Mouse (Mus musculus) neural tube, embryonic 15.5 days (tissue): ENCODE data around the gene Npas1. TPM values are rescaled to one million over a fixed set of nuclear protein-coding genes. Genes with fewer than 3 reads are reported as not detected.

Experiments
- ATAC-seq: fragments of 200-750 bp; cut with Nextera tagmentation; 2 replicates; pipeline ENCODE4 v1.8.0; 2017; ENCODE audit warnings: mild to moderate bottlenecking, moderate TSS enrichment, moderate library complexity; ENCODE audit not compliant: low FRiP score
- H3K27ac ChIP-seq: fragments of 300-500 bp; sonication (generic); replicated peaks from 2 replicates; pipeline ENCODE4 v1.5.1; 2015; ENCODE audit warnings: mild to moderate bottlenecking, inconsistent platforms
- H3K27me3 ChIP-seq: fragments of 300-500 bp; sonication (generic); replicated peaks from 2 replicates; pipeline ENCODE4 v1.6.1; 2015; ENCODE audit warnings: inconsistent platforms
- H3K36me3 ChIP-seq: fragments of 300-500 bp; sonication (generic); 2 replicates; pipeline ENCODE4 v1.6.1; 2015; ENCODE audit warnings: inconsistent platforms
- H3K4me1 ChIP-seq: fragments of 300-500 bp; sonication (generic); 2 replicates; pipeline ENCODE4 v1.6.1; 2015; ENCODE audit warnings: inconsistent platforms
- H3K4me2 ChIP-seq: fragments of 300-500 bp; sonication (generic); 2 replicates; pipeline ENCODE4 v1.6.1; 2015; ENCODE audit warnings: inconsistent platforms, mild to moderate bottlenecking, moderate library complexity
- H3K4me3 ChIP-seq: fragments of 300-500 bp; sonication (generic); replicated peaks from 2 replicates; pipeline ENCODE4 v1.5.1; 2015; ENCODE audit warnings: mild to moderate bottlenecking, inconsistent platforms
- H3K9ac ChIP-seq: fragments of 300-500 bp; sonication (generic); replicated peaks from 2 replicates; pipeline ENCODE4 v1.6.1; 2015; ENCODE audit warnings: mild to moderate bottlenecking, inconsistent platforms
- H3K9me3 ChIP-seq: fragments of 300-500 bp; sonication (generic); replicated peaks from 2 replicates; pipeline ENCODE4 v1.6.1; 2016; ENCODE audit warnings: inconsistent platforms
- WGBS: fragments of 180-500 bp; shearing (Covaris S2); methylation state at CpG from one replicate; pipeline ENCODE4 v1.1.7; 2015; ENCODE audit warnings: mixed read lengths; 5-methylcytosine and 5-hydroxymethylcytosine counted together
- polyA plus RNA-seq: library from polyadenylated mRNA; unstranded; fragments of >200 nt; fragmentation: Nextera tagmentation; extraction: Ambion mirVana; gene quantifications from 2 replicates; pipeline ENCODE4 v1.2.1, GENCODE M21; 2015

Gene Npas1
- polyA plus RNA-seq, 1 experiment from 2014 or later: 3.8 TPM

DNA sequence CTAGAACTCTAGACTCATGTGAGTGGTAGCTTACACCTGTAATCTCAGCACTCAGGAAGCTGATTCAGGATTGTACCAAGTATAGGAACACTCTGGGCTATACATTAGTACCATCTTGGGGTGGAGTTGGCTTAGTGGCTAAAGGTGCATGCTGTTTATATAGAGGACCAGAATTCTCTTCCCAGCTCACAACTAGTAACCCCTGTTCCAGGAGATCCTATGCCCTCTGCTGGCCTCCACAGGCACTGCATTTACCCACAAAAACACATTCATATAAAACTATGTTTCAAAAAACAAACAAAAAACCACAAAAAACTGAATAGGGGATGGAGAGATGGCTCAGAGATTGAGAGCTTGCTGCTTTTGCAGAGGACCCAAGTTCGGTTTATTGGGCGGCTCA lies 15.8 kb upstream of the Npas1 start:
- Histone ChIP-seq H3K4me3 (no peak overlapping the region), H3K27ac (no peak overlapping the region), H3K36me3 (peaks cover 31% of the 10 kb centered on the region), H3K27me3 (no peaks in the 10 kb centered on the region), H3K9ac (no peak overlapping the region), H3K4me1 (no peaks in the 10 kb centered on the region), H3K9me3 (no peaks in the 10 kb centered on the region), H3K4me2 (no peak overlapping the region)
- ATAC-seq: no peak
- 51% methylated on average over 2 of the region's 2 CpGs for WGBS

DNA sequence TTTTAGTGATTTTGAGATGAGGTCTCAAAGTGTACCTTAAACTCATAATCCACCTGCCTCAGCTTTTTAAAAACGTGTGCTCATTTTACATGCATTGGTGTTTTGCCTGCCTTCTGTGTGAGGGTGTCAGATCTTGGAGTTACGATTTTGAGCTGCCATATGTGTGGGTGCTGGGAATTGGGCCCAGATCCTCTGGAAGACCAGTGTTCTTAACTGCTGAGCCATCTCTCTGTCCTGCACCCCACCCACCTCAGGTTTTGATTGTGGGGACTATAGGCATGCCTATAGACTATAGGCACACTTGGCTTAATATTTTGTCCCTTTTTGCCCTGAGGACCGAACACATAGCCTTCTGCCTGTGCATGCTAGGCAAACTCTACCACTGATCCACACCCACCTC lies 14.7 kb upstream of the Npas1 start:
- Histone ChIP-seq H3K36me3 (peaks cover 20% of the 10 kb centered on the region), H3K27ac (no peak overlapping the region), H3K9me3 (no peaks in the 10 kb centered on the region), H3K9ac (no peak overlapping the region), H3K4me1 (no peaks in the 10 kb centered on the region), H3K27me3 (no peaks in the 10 kb centered on the region), H3K4me3 (no peak overlapping the region), H3K4me2 (no peak overlapping the region)
- 65% methylated on average over 3 of the region's 3 CpGs for WGBS
- ATAC-seq: no peak

- Histone ChIP-seq H3K27ac (no peak overlapping the region), H3K27me3 (no peaks in the 10 kb centered on the region), H3K4me2 (no peak overlapping the region), H3K36me3 (peaks cover 15% of the 10 kb centered on the region), H3K9me3 (no peaks in the 10 kb centered on the region), H3K4me3 (no peak overlapping the region), H3K9ac (no peak overlapping the region), H3K4me1 (no peaks in the 10 kb centered on the region)
- WGBS: 32% methylated on average over 3 of the region's 3 CpGs
- peak; percentile 43; the same call in 1 of the 2 replicates for ATAC-seq
These were observed 14.2 kb upstream of the Npas1 start for GRCm38 (mm10) chr7:16491759-16492158.

DNA sequence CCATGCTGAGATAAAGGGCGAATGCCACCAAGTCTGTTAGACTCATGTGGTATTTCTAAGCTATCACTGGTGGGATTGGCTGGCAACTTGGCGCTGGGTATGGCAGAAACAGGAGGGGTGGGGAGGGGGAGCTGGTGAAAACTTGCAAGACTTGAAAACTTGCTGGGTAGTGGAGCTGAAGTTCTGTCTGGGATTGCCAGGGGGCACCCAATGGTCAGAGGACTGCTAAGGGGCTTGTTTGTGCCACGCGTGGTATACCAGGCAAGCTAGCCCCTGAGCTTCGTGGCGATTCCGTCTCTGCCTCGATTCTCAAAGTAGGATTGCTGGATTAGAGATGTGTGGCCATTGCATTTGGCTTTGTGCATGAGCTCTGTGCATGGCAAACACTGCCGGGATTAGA lies 12.4 kb upstream of the Npas1 start:
- Histone ChIP-seq H3K9me3 (no peaks in the 10 kb centered on the region), H3K4me2 (no peak overlapping the region), H3K27ac (no peak overlapping the region), H3K4me1 (no peaks in the 10 kb centered on the region), H3K4me3 (no peak overlapping the region), H3K27me3 (no peaks in the 10 kb centered on the region), H3K36me3 (no peaks in the 10 kb centered on the region), H3K9ac (no peak overlapping the region)
- WGBS: 88% methylated on average over 9 of the region's 9 CpGs
- no peak for ATAC-seq

GRCm38 (mm10) chr7:16488816-16489215 lies 11.3 kb upstream of the Npas1 start:
- H3K4me2 ChIP-seq: no peak overlapping the region
- no peaks in the 10 kb centered on the region for H3K36me3 ChIP-seq
- H3K4me3 ChIP-seq: no peak overlapping the region
- no peaks in the 10 kb centered on the region for H3K4me1 ChIP-seq
- H3K9ac ChIP-seq: no peak overlapping the region
- H3K9me3 ChIP-seq: no peaks in the 10 kb centered on the region
- no peaks in the 10 kb centered on the region for H3K27me3 ChIP-seq
- no peak for ATAC-seq
- no peak overlapping the region for H3K27ac ChIP-seq

GRCm38 (mm10) chr7:16476600-16476989 lies 933 bp downstream of the Npas1 start:
- Histone ChIP-seq H3K4me3 (peak overlapping the region; percentile 41), H3K36me3 (no peaks in the 10 kb centered on the region), H3K27me3 (peaks cover 53% of the 10 kb centered on the region), H3K4me2 (peak overlapping the region; percentile 69), H3K27ac (no peak overlapping the region), H3K9me3 (no peaks in the 10 kb centered on the region), H3K9ac (peak overlapping the region; percentile 21; the same call in 1 of the 2 replicates), H3K4me1 (peaks cover 30% of the 10 kb centered on the region)
- 1% methylated on average over 34 of the region's 34 CpGs for WGBS
- ATAC-seq: no peak

GRCm38 (mm10) chr7:16475764-16476599 lies 1.5 kb downstream of the Npas1 start:
- ATAC-seq: peak; percentile 33; the same call in 1 of the 2 replicates
- Histone ChIP-seq H3K9ac (peak overlapping the region; percentile 21; the same call in 1 of the 2 replicates), H3K4me2 (peak overlapping the region; percentile 69), H3K9me3 (no peaks in the 10 kb centered on the region), H3K36me3 (no peaks in the 10 kb centered on the region), H3K4me1 (peaks cover 30% of the 10 kb centered on the region), H3K27ac (no peak overlapping the region), H3K4me3 (peak overlapping the region; percentile 41), H3K27me3 (peaks cover 53% of the 10 kb centered on the region)
- under 1% methylated on average over 58 of the region's 59 CpGs for WGBS

DNA sequence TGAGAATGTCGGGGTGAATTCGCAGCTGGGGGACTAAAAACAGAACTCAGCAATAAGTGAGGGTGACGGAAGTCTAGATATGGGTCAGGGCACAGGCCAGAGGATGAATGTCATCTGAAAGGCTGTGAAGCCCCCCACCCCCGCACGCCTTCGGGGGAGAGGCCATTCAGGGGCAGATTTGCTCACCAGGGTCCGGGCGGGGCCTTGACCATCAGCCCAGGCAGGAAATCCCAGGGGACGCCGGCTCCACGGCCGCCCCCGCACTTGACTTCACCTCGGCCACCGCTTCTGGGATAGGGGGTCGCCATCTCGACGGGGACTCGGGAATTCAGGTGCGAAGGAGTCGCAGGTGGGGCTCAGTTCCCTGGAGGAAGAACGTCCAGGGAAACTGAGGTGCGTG lies 2.2 kb downstream of the Npas1 start:
- H3K36me3 ChIP-seq: no peaks in the 10 kb centered on the region
- peaks cover 60% of the 10 kb centered on the region for H3K27me3 ChIP-seq
- no peak overlapping the region for H3K27ac ChIP-seq
- 5% methylated on average over 23 of the region's 23 CpGs for WGBS
- peaks cover 30% of the 10 kb centered on the region for H3K4me1 ChIP-seq
- H3K9me3 ChIP-seq: no peaks in the 10 kb centered on the region
- no peak for ATAC-seq
- peak overlapping the region; percentile 41 for H3K4me3 ChIP-seq
- no peak overlapping the region for H3K9ac ChIP-seq
- peak overlapping the region; percentile 69 for H3K4me2 ChIP-seq

DNA sequence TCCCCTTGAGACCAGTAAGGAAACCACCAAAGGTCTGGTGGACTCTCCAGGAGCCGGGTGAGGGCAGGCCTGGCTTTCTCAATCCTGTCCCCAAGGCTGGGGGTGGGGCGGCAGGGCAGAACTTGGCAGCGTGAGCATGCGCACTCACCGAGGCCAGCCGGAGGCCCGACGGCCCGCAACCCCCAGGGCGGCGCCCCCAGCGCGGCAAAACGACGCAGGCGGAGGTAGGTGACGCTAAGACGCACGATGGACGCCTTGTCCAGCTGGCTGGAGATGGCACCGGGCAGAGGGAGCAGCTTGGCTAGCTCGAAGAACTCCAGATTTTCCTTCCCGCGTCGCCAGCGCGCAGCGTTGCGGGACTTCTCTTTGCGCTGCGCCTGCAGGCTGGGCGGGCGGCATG lies 3.1 kb downstream of the Npas1 start:
- Histone ChIP-seq H3K27me3 (peaks cover 69% of the 10 kb centered on the region), H3K4me1 (peaks cover 30% of the 10 kb centered on the region), H3K9ac (0 out of 2 replicates have a peak overlapping the region, but pooled peaks have one; percentile 17), H3K9me3 (no peaks in the 10 kb centered on the region), H3K36me3 (no peaks in the 10 kb centered on the region), H3K4me2 (peak overlapping the region; percentile 41), H3K4me3 (peak overlapping the region; percentile 20), H3K27ac (no peak overlapping the region)
- 5% methylated on average over 33 of the region's 33 CpGs for WGBS
- ATAC-seq: no peak

- Histone ChIP-seq H3K36me3 (no peaks in the 10 kb centered on the region), H3K4me3 (no peak overlapping the region), H3K27me3 (peaks cover 75% of the 10 kb centered on the region), H3K4me1 (peaks cover 30% of the 10 kb centered on the region), H3K9ac (no peak overlapping the region), H3K4me2 (no peak overlapping the region), H3K9me3 (no peaks in the 10 kb centered on the region), H3K27ac (no peak overlapping the region)
- ATAC-seq: no peak
- 31% methylated on average over 8 of the region's 8 CpGs for WGBS
These were observed 3.7 kb downstream of the Npas1 start for GRCm38 (mm10) chr7:16473847-16474246.

DNA sequence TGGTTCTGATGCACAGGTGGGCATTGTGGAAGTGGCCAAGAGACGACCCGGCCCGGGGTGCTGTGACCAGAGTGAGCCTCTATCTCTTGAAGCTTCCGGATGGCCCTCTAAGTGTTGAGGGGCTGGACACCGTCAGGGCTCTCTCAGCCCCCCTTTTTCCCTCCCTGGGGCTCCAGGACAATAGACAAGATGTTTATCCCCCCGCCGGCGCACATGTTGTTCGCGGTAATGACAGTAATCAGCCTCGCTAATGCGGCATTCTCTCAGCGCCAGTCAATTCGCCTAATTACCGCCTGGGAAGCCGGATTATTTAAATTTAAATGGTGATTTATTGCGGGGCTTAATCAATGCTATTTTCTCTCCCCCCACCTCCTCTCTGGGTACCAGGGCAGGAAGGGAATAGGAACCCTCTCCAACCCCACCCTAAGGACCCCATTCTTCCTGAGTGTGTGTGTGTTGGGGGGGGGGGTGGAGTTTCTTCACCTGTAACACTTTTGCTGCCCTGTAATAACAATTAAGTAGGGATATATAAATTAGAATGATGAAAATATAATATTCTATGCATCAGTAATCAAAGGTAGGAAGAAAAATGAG lies 5.3 kb downstream of the Npas1 start:
- no peaks in the 10 kb centered on the region for H3K9me3 ChIP-seq
- no peak overlapping the region for H3K27ac ChIP-seq
- no peaks in the 10 kb centered on the region for H3K36me3 ChIP-seq
- peaks cover 80% of the 10 kb centered on the region for H3K27me3 ChIP-seq
- H3K4me2 ChIP-seq: peak overlapping the region; percentile 28
- no peak overlapping the region for H3K9ac ChIP-seq
- WGBS: 3% methylated on average over 17 of the region's 17 CpGs
- no peak overlapping the region for H3K4me3 ChIP-seq
- ATAC-seq: no peak
- H3K4me1 ChIP-seq: peaks cover 30% of the 10 kb centered on the region

DNA sequence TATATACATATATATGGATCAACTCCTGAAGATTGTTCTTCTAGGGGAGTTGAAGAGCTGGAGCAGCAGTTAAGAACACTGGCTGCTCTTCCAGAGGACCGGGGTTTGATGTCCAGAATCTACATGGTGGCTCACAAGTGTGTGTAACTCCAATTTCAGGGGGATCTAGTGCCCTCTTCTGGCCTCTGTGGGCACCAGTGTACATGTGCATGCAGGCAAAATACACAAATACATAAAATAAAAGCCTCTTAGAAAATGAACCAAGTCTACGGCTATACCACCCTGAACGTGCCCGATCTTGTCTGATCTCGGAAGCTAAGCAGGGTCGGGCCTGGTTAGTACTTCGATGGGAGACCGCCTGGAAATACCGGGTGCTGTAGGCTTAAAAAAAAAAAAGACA lies 6.0 kb downstream of the Npas1 start:
- no peak for ATAC-seq

More for the DNA sequence above, 6.0 kb downstream of the Npas1 start:
- H3K9ac ChIP-seq: no peak overlapping the region
- H3K27ac ChIP-seq: no peak overlapping the region
- 40% methylated on average over 9 of the region's 9 CpGs for WGBS
- H3K4me1 ChIP-seq: peaks cover 26% of the 10 kb centered on the region
- H3K9me3 ChIP-seq: no peaks in the 10 kb centered on the region
- peaks cover 73% of the 10 kb centered on the region for H3K27me3 ChIP-seq
- no peak overlapping the region for H3K4me3 ChIP-seq
- no peaks in the 10 kb centered on the region for H3K36me3 ChIP-seq
- H3K4me2 ChIP-seq: no peak overlapping the region
